Mouse (Mus musculus) C2C12 (cell line): Measurements from ENCODE around the gene Rpl10-ps3. TPM values are rescaled to one million over a fixed set of nuclear protein-coding genes. Genes with fewer than 3 reads are reported as not detected.

Source experiments
- H3K27me3 ChIP-seq: one replicate; pipeline ENCODE4 v1.6.1; 2011; ENCODE audit not compliant: control insufficient read depth, insufficient read depth, insufficient read length
- H3K36me3 ChIP-seq: one replicate; pipeline ENCODE4 v1.6.1; 2011; ENCODE audit not compliant: control insufficient read depth, insufficient read depth
- H3K4me3 ChIP-seq: one replicate; pipeline ENCODE4 v1.5.1; 2011; ENCODE audit warnings: mild to moderate bottlenecking, control low read depth; ENCODE audit not compliant: poor library complexity, insufficient read depth, severe bottlenecking
- H3K79me2 ChIP-seq: one replicate; pipeline ENCODE4 v1.6.1; 2011; ENCODE audit not compliant: control insufficient read depth, insufficient read depth
- H3K79me3 ChIP-seq: one replicate; pipeline ENCODE4 v1.6.1; 2011; ENCODE audit warnings: low read depth, control low read depth
- H3ac ChIP-seq: one replicate; pipeline ENCODE3; 2011; ENCODE audit warnings: low read depth; ENCODE audit not compliant: control insufficient read depth, insufficient read length
- CEBPB ChIP-seq: IDR thresholded peaks from one replicate; pipeline ENCODE4 v1.6.1; 2011; ENCODE audit warnings: low read depth, mild to moderate bottlenecking, control low read depth, moderate library complexity
- CTCF ChIP-seq: IDR thresholded peaks from one replicate; pipeline ENCODE4 v1.5.1; 2011; ENCODE audit not compliant: control insufficient read depth, insufficient read depth, insufficient read length
- FOSL1 ChIP-seq: IDR thresholded peaks from one replicate; pipeline ENCODE4 v1.8.0; 2011; ENCODE audit warnings: mild to moderate bottlenecking, low read length; ENCODE audit not compliant: poor library complexity, insufficient read depth, severe bottlenecking
- MAX ChIP-seq: IDR thresholded peaks from one replicate; pipeline ENCODE4 v1.6.1; 2011; ENCODE audit warnings: mild to moderate bottlenecking, control low read depth
- MYOD1 ChIP-seq: IDR thresholded peaks from one replicate; pipeline ENCODE4 v1.6.1; 2011; ENCODE audit warnings: low read depth; ENCODE audit not compliant: control insufficient read depth, insufficient read length
- MYOG ChIP-seq: IDR thresholded peaks from one replicate; pipeline ENCODE4 v1.6.1; 2011; ENCODE audit not compliant: control insufficient read depth, insufficient read length; ENCODE audit errors: extremely low read depth
- USF1 ChIP-seq: IDR thresholded peaks from one replicate; pipeline ENCODE4 v1.6.1; 2011; ENCODE audit warnings: low read depth, mild to moderate bottlenecking, control low read depth, moderate library complexity
- polyA plus RNA-seq: library from polyadenylated mRNA; unstranded; fragments of >200 nt; fragmentation: generic; extraction: Trizol; gene quantifications from one replicate; pipeline ENCODE4 v1.2.1, GENCODE M21; 2012; ENCODE audit warnings: missing spikeins

Gene Rpl10-ps3
- polyA plus RNA-seq, 1 experiment: 92.7 TPM

GRCm38 (mm10) chr9:50305666-50306402 is 38.9 kb downstream of the Rpl10-ps3 start:
- Histone ChIP-seq H3K79me2 (no peaks in the 10 kb centered on the region), H3K36me3 (no peaks in the 10 kb centered on the region), H3ac (no peak overlapping the region), H3K4me3 (no peak overlapping the region), H3K79me3 (peaks cover 2% of the 10 kb centered on the region), H3K27me3 (peaks cover 13% of the 10 kb centered on the region)
- TF ChIP-seq CEBPB: no peak
- TF ChIP-seq MYOG: no peak
- no peak for TF ChIP-seq USF1
- TF ChIP-seq MAX: no peak
- TF ChIP-seq FOSL1: no peak
- no peak for TF ChIP-seq CTCF
- TF ChIP-seq MYOD1: no peak

DNA sequence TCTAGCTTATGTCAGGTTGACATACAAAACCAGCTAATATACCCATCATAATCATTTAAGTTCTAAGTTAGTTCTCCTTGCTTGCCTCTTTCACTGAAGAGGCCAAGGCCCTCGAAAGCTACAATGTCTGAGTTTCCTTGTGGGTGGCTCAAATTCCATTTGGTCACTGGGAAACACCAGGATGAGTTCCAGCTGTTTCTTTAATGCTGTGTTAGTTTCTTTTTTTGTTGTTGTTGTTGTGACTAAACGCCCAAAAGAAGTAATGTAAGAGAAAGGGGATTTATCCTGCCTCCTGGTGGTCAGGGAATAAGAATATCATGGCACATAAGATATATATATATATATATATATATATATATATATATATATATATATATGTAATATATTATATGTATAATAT is 39.7 kb downstream of the Rpl10-ps3 start:
- no peak for TF ChIP-seq MYOD1
- TF ChIP-seq CEBPB: no peak
- TF ChIP-seq USF1: no peak
- TF ChIP-seq MYOG: no peak
- no peak for TF ChIP-seq FOSL1
- no peak for TF ChIP-seq CTCF
- no peak for TF ChIP-seq MAX
- Histone ChIP-seq H3ac (no peak overlapping the region), H3K27me3 (peaks cover 9% of the 10 kb centered on the region), H3K79me2 (no peaks in the 10 kb centered on the region), H3K4me3 (no peak overlapping the region), H3K36me3 (no peaks in the 10 kb centered on the region), H3K79me3 (peaks cover 2% of the 10 kb centered on the region)

- TF ChIP-seq MAX (no peak), CTCF (no peak), CEBPB (no peak), MYOD1 (no peak), FOSL1 (no peak), MYOG (no peak), USF1 (no peak)
- H3K4me3 ChIP-seq: no peak overlapping the region
- no peaks in the 10 kb centered on the region for H3K79me3 ChIP-seq
- no peaks in the 10 kb centered on the region for H3K36me3 ChIP-seq
- H3ac ChIP-seq: no peak overlapping the region
- no peaks in the 10 kb centered on the region for H3K79me2 ChIP-seq
- peaks cover 3% of the 10 kb centered on the region for H3K27me3 ChIP-seq
These were observed 40.8 kb downstream of the Rpl10-ps3 start for GRCm38 (mm10) chr9:50304004-50304403.

- Histone ChIP-seq H3K79me3 (no peaks in the 10 kb centered on the region), H3K4me3 (no peak overlapping the region), H3K79me2 (no peaks in the 10 kb centered on the region), H3K36me3 (no peaks in the 10 kb centered on the region), H3ac (no peak overlapping the region), H3K27me3 (peaks cover 3% of the 10 kb centered on the region)
- TF ChIP-seq MAX (no peak), FOSL1 (no peak), CTCF (no peak), CEBPB (no peak), MYOD1 (no peak), MYOG (no peak), USF1 (no peak)
These were observed 43.0 kb downstream of the Rpl10-ps3 start for GRCm38 (mm10) chr9:50301722-50302121.

DNA sequence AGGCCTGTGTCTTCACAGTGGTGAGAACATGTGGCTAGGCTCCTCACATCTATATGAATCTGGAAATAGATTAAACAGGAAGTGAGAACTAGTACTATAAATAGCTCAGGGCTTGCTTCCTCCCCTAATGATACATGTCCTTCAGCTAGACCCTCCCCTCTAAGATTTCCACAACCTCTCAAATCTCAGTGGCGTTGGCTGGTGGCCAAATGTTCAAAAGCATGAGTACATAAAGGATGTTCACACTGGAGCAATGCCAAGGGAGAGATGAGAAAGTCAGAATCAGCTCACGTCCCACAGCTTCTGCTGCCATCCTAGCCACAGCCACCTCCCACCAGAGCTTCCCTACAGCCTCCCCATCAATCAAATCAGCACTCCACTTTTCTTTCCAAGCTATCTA is 46.4 kb downstream of the Rpl10-ps3 start:
- Histone ChIP-seq H3K4me3 (no peak overlapping the region), H3ac (no peak overlapping the region)
- TF ChIP-seq USF1 (no peak), MAX (no peak), MYOD1 (no peak), MYOG (no peak), CTCF (no peak), FOSL1 (no peak), CEBPB (no peak)

More for the DNA sequence above, 46.4 kb downstream of the Rpl10-ps3 start:
- Histone ChIP-seq H3K79me3 (no peaks in the 10 kb centered on the region), H3K79me2 (no peaks in the 10 kb centered on the region), H3K27me3 (no peaks in the 10 kb centered on the region), H3K36me3 (no peaks in the 10 kb centered on the region)

Other genes starting within 250 kb of the Rpl10-ps3 start
- gene Plet1, start 149.6 kb upstream of the Rpl10-ps3 start, polyA plus RNA-seq: 0.35 TPM
- 11.0 TPM for gene Pts, start 183.8 kb upstream of the Rpl10-ps3 start, polyA plus RNA-seq
- gene Il18, start 209.9 kb upstream of the Rpl10-ps3 start, polyA plus RNA-seq: 0.81 TPM
- 0.02 TPM for gene Bco2, start 210.2 kb upstream of the Rpl10-ps3 start, polyA plus RNA-seq
- not detected for gene Tex12, start 216.4 kb upstream of the Rpl10-ps3 start, polyA plus RNA-seq